Mouse (Mus musculus) erythroid progenitor cell, adult 5-6 weeks (primary cell): ENCODE data around the gene Tlk1. TPM values are rescaled to one million over a fixed set of nuclear protein-coding genes. Genes with fewer than 3 reads are reported as not detected.

Source experiments
- ATAC-seq: replicated peaks from 2 replicates; pipeline ENCODE4 v1.8.0; 2016; ENCODE audit warnings: moderate number of reproducible peaks, mild to moderate bottlenecking, moderate TSS enrichment, inconsistent platforms; ENCODE audit not compliant: poor library complexity, low FRiP score, severe bottlenecking
- total RNA-seq, 2 experiments: library from RNA; stranded (forward) in 1 of 2; stranded (reverse) in 1 of 2; fragments of 150-400 nt in 1 of 2; fragments of 186-747, 209-891 nt in 1 of 2; gene quantifications; 2 replicates each; pipeline versions ENCODE4 v1.2.3 to v1.2.4; 2015 to 2017; ENCODE audit warnings: low replicate concordance in 2 of 2

Tlk1 gene
- total RNA-seq, 2 experiments from 2014 or later, result 126 to 172 TPM

DNA sequence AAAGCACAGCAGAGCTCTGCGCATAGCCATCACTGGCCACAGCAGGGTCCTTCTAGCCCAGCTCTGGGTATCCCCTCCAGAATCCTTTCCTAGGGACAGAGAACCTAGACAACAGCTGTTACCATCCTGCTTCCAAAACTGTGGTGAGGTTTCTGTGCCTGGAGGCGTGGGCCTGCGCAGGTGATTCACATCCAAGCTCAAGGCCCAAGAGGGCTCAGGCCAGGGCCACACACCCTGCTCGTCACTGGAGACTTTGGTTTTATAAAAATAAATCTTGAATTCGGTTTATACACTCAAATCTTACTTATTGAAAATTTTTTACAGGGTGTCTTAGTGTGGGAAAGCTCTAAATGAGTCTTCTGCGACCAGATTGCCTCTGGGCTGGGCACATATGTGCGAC is 115.3 kb downstream of the Tlk1 start:
- ATAC-seq, result no peak

GRCm38 (mm10) chr2:70708986-70709730 is 116.4 kb downstream of the Tlk1 start:
- no peak for ATAC-seq

GRCm38 (mm10) chr2:70702403-70702802 is 123.1 kb downstream of the Tlk1 start:
- no peak for ATAC-seq

DNA sequence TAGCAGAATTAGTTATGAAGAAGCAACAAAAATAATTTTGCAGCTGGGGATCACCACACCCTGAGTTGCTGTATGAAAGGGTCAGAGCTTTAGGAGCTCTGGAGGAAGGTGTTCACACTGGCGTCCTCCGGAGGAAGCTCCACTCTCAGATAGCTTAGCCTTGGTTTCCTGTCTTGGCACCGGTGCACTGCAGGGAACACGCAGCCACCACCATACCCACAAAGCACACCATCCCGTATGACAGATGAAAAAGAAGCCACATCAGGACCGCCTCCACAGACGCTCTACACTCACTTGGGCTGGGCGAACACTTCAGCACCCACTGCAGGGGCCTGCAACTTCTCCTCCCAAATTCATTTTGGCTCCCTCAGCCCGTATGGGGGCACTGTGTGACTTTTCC is 124.0 kb downstream of the Tlk1 start:
- ATAC-seq, result no peak

GRCm38 (mm10) chr2:70700851-70701250 is 124.7 kb downstream of the Tlk1 start:
- ATAC-seq, result no peak

- no peak for ATAC-seq
Measured at GRCm38 (mm10) chr2:70695712-70696111, 129.8 kb downstream of the Tlk1 start.

DNA sequence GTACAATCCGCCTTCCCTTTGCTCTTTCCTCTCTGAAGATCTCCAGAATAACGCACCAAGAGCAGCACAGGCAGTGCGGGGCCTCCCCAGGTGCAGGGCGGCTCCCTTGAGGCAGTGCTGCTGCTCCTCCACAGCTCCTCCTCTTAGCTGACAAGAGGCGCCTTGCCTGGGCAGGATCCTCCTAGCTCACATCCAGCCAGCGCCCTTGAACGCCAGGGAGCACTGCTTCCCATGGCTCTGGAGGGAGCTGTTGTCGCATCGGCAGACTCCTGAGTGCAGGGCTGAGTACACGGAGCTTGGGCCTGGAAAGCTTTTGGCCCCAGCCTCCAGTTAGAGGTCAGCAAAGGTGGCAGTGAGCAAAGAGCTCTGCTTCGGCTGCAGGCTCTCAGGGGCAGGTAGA is 135.3 kb downstream of the Tlk1 start:
- no peak for ATAC-seq

DNA sequence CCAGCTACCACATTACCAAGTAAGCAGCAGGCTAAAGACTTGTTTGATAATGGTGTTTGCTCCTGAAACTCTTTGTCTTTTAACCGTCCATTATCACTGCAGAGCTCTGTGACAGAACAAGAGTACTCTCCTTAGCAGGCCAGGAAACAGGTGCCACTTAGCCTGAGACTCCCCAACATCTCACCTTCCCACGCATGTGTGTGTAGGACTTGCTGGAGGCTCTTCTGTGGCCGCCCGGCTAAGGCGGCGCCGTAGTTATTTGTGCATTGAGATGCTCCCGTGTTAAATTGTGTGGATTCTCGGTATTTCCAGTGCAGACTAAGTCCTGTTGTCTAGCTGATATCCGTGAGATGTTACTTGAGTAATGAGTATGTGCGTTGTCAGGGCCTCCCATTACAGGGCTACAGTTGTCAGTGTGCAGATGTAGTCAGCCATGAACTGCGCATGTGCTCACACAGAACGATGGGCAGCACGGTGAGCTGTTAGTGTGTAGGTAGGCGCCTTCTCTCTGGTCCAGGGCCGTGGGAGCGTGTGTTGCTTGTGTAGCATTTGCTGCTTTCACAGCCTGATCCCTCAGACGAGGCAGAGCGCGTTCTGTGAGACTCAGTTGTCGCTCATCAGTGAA is 137.0 kb downstream of the Tlk1 start:
- ATAC-seq, result no peak

GRCm38 (mm10) chr2:70682324-70682723 is 143.2 kb downstream of the Tlk1 start:
- ATAC-seq, result no peak

- ATAC-seq, result no peak
Measured at GRCm38 (mm10) chr2:70673445-70674126, 151.9 kb downstream of the Tlk1 start.

DNA sequence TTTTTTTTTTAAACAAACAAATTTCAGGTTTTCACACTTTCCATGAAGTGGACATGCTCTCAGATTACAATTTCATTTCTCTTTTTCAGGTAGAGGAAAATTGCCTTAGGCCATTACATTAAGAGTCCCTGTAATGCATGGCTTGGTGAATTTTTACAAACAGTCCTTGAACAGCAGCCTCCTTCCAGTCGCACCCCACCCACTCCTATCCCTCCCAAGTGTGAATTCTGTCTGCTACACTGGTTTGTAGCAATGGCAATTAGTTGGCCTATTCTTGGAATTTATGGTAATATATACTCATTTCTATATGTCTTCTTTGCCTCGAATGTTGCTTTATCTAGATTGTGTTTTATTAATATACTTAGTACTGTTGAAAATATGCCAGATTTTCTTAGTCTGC is 153.1 kb downstream of the Tlk1 start:
- no peak for ATAC-seq

DNA sequence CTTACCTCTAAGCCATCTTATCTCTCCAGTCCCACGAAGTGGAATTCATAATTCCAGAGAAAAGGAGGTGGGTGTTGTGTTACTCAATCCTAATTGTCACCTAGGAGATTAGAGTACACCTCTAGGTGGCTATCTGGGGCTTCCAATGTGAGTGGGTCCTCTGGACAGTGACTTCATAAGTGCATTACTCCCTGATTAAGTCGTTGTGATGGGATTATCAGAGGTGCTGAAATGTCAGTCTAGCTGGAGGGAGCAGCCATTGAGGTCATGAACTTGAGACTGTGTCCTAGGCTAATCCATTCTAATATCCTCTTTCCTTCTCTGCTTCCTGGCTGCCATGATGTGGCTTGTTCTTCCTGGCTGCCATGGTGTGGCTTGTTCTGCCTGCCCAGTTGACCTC is 155.6 kb downstream of the Tlk1 start:
- ATAC-seq, result no peak

- ATAC-seq, result no peak
Measured at GRCm38 (mm10) chr2:70669241-70669640, 156.3 kb downstream of the Tlk1 start.

DNA sequence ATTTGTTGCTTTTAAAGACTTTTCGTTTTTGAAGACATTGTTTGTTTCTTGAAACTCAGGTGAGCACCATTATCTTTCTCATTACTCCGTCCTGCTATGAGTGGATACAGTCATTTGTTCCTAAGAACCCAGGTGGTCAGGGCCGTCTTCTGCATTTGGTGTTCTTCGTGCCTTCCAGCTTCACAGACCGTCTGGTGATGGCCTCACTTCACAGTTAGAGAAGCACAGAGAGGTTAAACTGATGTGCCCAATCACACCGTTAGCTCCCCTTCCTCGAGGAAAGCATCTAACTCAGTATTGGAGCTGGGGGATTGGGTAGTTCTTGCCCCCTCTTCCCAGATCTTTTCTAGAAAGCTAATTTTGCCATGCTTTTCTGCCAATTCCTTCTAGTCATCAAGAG is 158.5 kb downstream of the Tlk1 start:
- ATAC-seq, result no peak

DNA sequence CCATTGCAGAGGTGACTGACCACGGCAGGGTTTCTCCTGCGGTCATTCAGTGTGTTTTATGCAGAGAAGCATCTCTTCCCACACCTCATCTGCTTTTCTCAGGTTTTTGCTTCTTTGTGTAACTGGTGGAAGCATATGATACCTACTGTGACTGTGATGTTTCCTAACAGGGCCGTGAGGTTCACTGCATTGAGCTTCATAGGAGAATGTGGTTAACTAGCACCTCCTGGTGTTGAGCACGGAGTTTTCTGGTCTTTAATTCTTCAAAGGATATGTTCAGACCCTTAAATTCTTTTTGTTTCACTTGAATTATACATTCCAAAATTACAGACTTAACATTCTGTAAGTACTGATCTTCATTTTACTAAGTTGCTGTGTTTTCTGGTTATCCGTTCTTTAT is 161.8 kb downstream of the Tlk1 start:
- ATAC-seq, result no peak

Other genes starting within 250 kb of the Tlk1 start
- gene Gorasp2, start 164.2 kb downstream of the Tlk1 start, total RNA-seq (2015; ENCODE audit: low replicate concordance), result 31.4 and 35.3 TPM in 2 replicates
- 7.7 and 9.6 TPM in 2 replicates for gene Gorasp2, start 164.2 kb downstream of the Tlk1 start, total RNA-seq (2017; ENCODE audit: low replicate concordance)
- gene Gm26558, start 163.6 kb downstream of the Tlk1 start, total RNA-seq (2015; ENCODE audit: low replicate concordance), result not detected in 2 replicates
- not detected in 2 replicates for gene Gm26558, start 163.6 kb downstream of the Tlk1 start, total RNA-seq (2017; ENCODE audit: low replicate concordance)
- gene Dcaf17, start 229.6 kb upstream of the Tlk1 start, total RNA-seq (2015; ENCODE audit: low replicate concordance), result 0.84 and 3.6 TPM in 2 replicates
- 8.8 and 9.1 TPM in 2 replicates for gene Dcaf17, start 229.6 kb upstream of the Tlk1 start, total RNA-seq (2017; ENCODE audit: low replicate concordance)
- 12.3 and 17.6 TPM in 2 replicates for gene Mettl8, start 229.9 kb upstream of the Tlk1 start, total RNA-seq (2015; ENCODE audit: low replicate concordance)
- gene Mettl8, start 229.9 kb upstream of the Tlk1 start, total RNA-seq (2017; ENCODE audit: low replicate concordance), result 7.3 and 28.8 TPM in 2 replicates